Mouse (Mus musculus): ENCODE measurements around the gene Ginm1. TPM values are rescaled to one million over a fixed set of nuclear protein-coding genes. Genes with fewer than 3 reads are reported as not detected.

Gene Ginm1
- polyA plus RNA-seq, 1 experiment: 53.7 TPM

- H3K27ac ChIP-seq (ENCODE audit: insufficient read depth, low read depth, low read length): peak overlapping the region; percentile 99
- TF ChIP-seq CTCF (IDR thresholded peaks at IDR 0.05; ENCODE audit: low read depth, low read length) (no peak), POLR2A (IDR thresholded peaks at IDR 0.05; ENCODE audit: borderline replicate concordance, low read depth, low read length) (no peak)
- peaks cover 67% of the 10 kb centered on the region for H3K4me1 ChIP-seq (ENCODE audit: control insufficient read depth, insufficient read depth, low read length)
- peak overlapping the region; percentile 50 for H3K4me3 ChIP-seq (ENCODE audit: insufficient read depth, low read length)
Observed at GRCm38 (mm10) chr10:7834671-7835225, 42.1 kb upstream of the Ginm1 start.

- Histone ChIP-seq H3K4me1 (ENCODE audit: control insufficient read depth, insufficient read depth, low read length) (peaks cover 62% of the 10 kb centered on the region), H3K4me3 (ENCODE audit: insufficient read depth, low read length) (peak overlapping the region; percentile 50), H3K27ac (ENCODE audit: insufficient read depth, low read depth, low read length) (peak overlapping the region; percentile 99)
- TF ChIP-seq POLR2A (IDR thresholded peaks at IDR 0.05; ENCODE audit: borderline replicate concordance, low read depth, low read length) (no peak), CTCF (IDR thresholded peaks at IDR 0.05; ENCODE audit: low read depth, low read length) (peak; percentile 64)
Observed at GRCm38 (mm10) chr10:7833377-7834165, 40.9 kb upstream of the Ginm1 start.

GRCm38 (mm10) chr10:7832171-7832676 lies 39.6 kb upstream of the Ginm1 start, which contains the start of gene Zc3h12d:
Gene Zc3h12d (plus strand): TSS chr10:7832470.
- TF ChIP-seq POLR2A (IDR thresholded peaks at IDR 0.05; ENCODE audit: borderline replicate concordance, low read depth, low read length) (no peak), CTCF (IDR thresholded peaks at IDR 0.05; ENCODE audit: low read depth, low read length) (no peak)
- peak within 1 kb of the TSS; percentile 37 for H3K4me3 ChIP-seq (ENCODE audit: insufficient read depth, low read length)
- peak within 1 kb of the TSS; percentile 99 for H3K27ac ChIP-seq (ENCODE audit: insufficient read depth, low read depth, low read length)
- H3K4me1 ChIP-seq (ENCODE audit: control insufficient read depth, insufficient read depth, low read length): peaks cover 67% of the 10 kb centered on the region

- no peak overlapping the region for H3K4me3 ChIP-seq (ENCODE audit: insufficient read depth, low read length)
- TF ChIP-seq CTCF (IDR thresholded peaks at IDR 0.05; ENCODE audit: low read depth, low read length) (no peak), POLR2A (IDR thresholded peaks at IDR 0.05; ENCODE audit: borderline replicate concordance, low read depth, low read length) (no peak)
- no peak overlapping the region for H3K27ac ChIP-seq (ENCODE audit: insufficient read depth, low read depth, low read length)
- peaks cover 36% of the 10 kb centered on the region for H3K4me1 ChIP-seq (ENCODE audit: control insufficient read depth, insufficient read depth, low read length)
Observed at GRCm38 (mm10) chr10:7826106-7826505, 33.5 kb upstream of the Ginm1 start.

- H3K4me1 ChIP-seq (ENCODE audit: control insufficient read depth, insufficient read depth, low read length): peaks cover 34% of the 10 kb centered on the region
- H3K27ac ChIP-seq (ENCODE audit: insufficient read depth, low read depth, low read length): peak overlapping the region; percentile 44
- no peak overlapping the region for H3K4me3 ChIP-seq (ENCODE audit: insufficient read depth, low read length)
- no peak for TF ChIP-seq CTCF (IDR thresholded peaks at IDR 0.05; ENCODE audit: low read depth, low read length)
- TF ChIP-seq POLR2A (IDR thresholded peaks at IDR 0.05; ENCODE audit: borderline replicate concordance, low read depth, low read length): no peak
Observed at GRCm38 (mm10) chr10:7825281-7825665, 32.6 kb upstream of the Ginm1 start.

- Histone ChIP-seq H3K4me3 (ENCODE audit: insufficient read depth, low read length) (no peak overlapping the region), H3K4me1 (ENCODE audit: control insufficient read depth, insufficient read depth, low read length) (peaks cover 28% of the 10 kb centered on the region), H3K27ac (ENCODE audit: insufficient read depth, low read depth, low read length) (peak overlapping the region; percentile 44)
- no peak for TF ChIP-seq CTCF (IDR thresholded peaks at IDR 0.05; ENCODE audit: low read depth, low read length)
- TF ChIP-seq POLR2A (IDR thresholded peaks at IDR 0.05; ENCODE audit: borderline replicate concordance, low read depth, low read length): no peak
Observed at GRCm38 (mm10) chr10:7824663-7825280, 32.1 kb upstream of the Ginm1 start.

GRCm38 (mm10) chr10:7821981-7822380 lies 29.4 kb upstream of the Ginm1 start:
- Histone ChIP-seq H3K4me1 (ENCODE audit: control insufficient read depth, insufficient read depth, low read length) (peaks cover 17% of the 10 kb centered on the region), H3K4me3 (ENCODE audit: insufficient read depth, low read length) (no peak overlapping the region), H3K27ac (ENCODE audit: insufficient read depth, low read depth, low read length) (no peak overlapping the region)
- no peak for TF ChIP-seq POLR2A (IDR thresholded peaks at IDR 0.05; ENCODE audit: borderline replicate concordance, low read depth, low read length)
- no peak for TF ChIP-seq CTCF (IDR thresholded peaks at IDR 0.05; ENCODE audit: low read depth, low read length)

- Histone ChIP-seq H3K4me1 (ENCODE audit: control insufficient read depth, insufficient read depth, low read length) (peaks cover 17% of the 10 kb centered on the region), H3K27ac (ENCODE audit: insufficient read depth, low read depth, low read length) (no peak overlapping the region), H3K4me3 (ENCODE audit: insufficient read depth, low read length) (no peak overlapping the region)
- TF ChIP-seq CTCF (IDR thresholded peaks at IDR 0.05; ENCODE audit: low read depth, low read length) (no peak), POLR2A (IDR thresholded peaks at IDR 0.05; ENCODE audit: borderline replicate concordance, low read depth, low read length) (no peak)
Observed at GRCm38 (mm10) chr10:7820171-7820570, 27.5 kb upstream of the Ginm1 start.

- Histone ChIP-seq H3K4me1 (ENCODE audit: control insufficient read depth, insufficient read depth, low read length) (peaks cover 12% of the 10 kb centered on the region), H3K4me3 (ENCODE audit: insufficient read depth, low read length) (no peak overlapping the region), H3K27ac (ENCODE audit: insufficient read depth, low read depth, low read length) (no peak overlapping the region)
- TF ChIP-seq POLR2A (IDR thresholded peaks at IDR 0.05; ENCODE audit: borderline replicate concordance, low read depth, low read length): no peak
- TF ChIP-seq CTCF (IDR thresholded peaks at IDR 0.05; ENCODE audit: low read depth, low read length): no peak
Observed at GRCm38 (mm10) chr10:7819603-7820002, 27.0 kb upstream of the Ginm1 start.

Data from bone marrow macrophage, adult 2 months (primary cell).